Mouse (Mus musculus) midbrain, postnatal 0 days (tissue): ENCODE results near the gene Gm340. TPM values are rescaled to one million over a fixed set of nuclear protein-coding genes. Genes with fewer than 3 reads are reported as not detected.

Experiments used
- ATAC-seq: fragments of 200-750 bp; cut with Nextera tagmentation; 2 replicates; pipeline ENCODE4 v1.8.0; 2017; ENCODE audit warnings: moderate number of reproducible peaks, mild to moderate bottlenecking, moderate TSS enrichment, moderate library complexity; ENCODE audit not compliant: low FRiP score
- DNase-seq: peaks from one replicate; pipeline ENCODE4 v3.0.0-alpha.2; 2015; ENCODE audit warnings: low spot score
- H3K27ac ChIP-seq: fragments of 300-500 bp; sonication (generic); 2 replicates; pipeline ENCODE4 v1.5.1; 2014; ENCODE audit warnings: low read depth, mild to moderate bottlenecking, low read length, mixed read lengths
- H3K27me3 ChIP-seq: fragments of 300-500 bp; sonication (generic); 2 replicates; pipeline ENCODE4 v1.6.1; 2014; ENCODE audit warnings: low read length, control low read depth, mixed read lengths; ENCODE audit not compliant: insufficient read depth
- H3K36me3 ChIP-seq: fragments of 300-500 bp; sonication (generic); 2 replicates; pipeline ENCODE4 v1.6.1; 2014; ENCODE audit warnings: low read length, control low read depth, mixed read lengths; ENCODE audit not compliant: insufficient read depth
- H3K4me1 ChIP-seq: fragments of 300-500 bp; sonication (generic); 2 replicates; pipeline ENCODE4 v1.6.1; 2014; ENCODE audit warnings: mild to moderate bottlenecking, control low read depth, antibody characterized with exemption, low read length, mixed read lengths; ENCODE audit not compliant: insufficient read depth
- H3K4me2 ChIP-seq: fragments of 300-500 bp; sonication (generic); 2 replicates; pipeline ENCODE4 v1.6.1; 2014; ENCODE audit warnings: low read depth, mild to moderate bottlenecking, low read length, mixed read lengths; ENCODE audit not compliant: poor library complexity, severe bottlenecking
- H3K4me3 ChIP-seq: fragments of 300-500 bp; sonication (generic); 2 replicates; pipeline ENCODE4 v1.5.1; 2014; ENCODE audit warnings: low read depth, mild to moderate bottlenecking, low read length, moderate library complexity
- H3K9ac ChIP-seq: fragments of 300-500 bp; sonication (generic); replicated peaks from 2 replicates; pipeline ENCODE4 v1.6.1; 2014; ENCODE audit warnings: mild to moderate bottlenecking, low read length, moderate library complexity, mixed read lengths; ENCODE audit not compliant: poor library complexity, severe bottlenecking
- H3K9me3 ChIP-seq: fragments of 300-500 bp; sonication (generic); 2 replicates; pipeline ENCODE4 v1.6.1; 2016; ENCODE audit warnings: low read length, control low read depth
- CTCF ChIP-seq: IDR thresholded peaks from 2 replicates; pipeline ENCODE4 v1.5.1; 2016; ENCODE audit warnings: antibody characterized with exemption, mild to moderate bottlenecking
- WGBS: fragments of 180-500 bp; shearing (Covaris S2); extraction: QIAGEN DNeasy Blood & Tissue Kit; methylation state at CpG from one replicate; pipeline ENCODE4 v1.1.7; 2014; 5-methylcytosine and 5-hydroxymethylcytosine counted together
- polyA plus RNA-seq: library from polyadenylated mRNA; unstranded; fragments of >200 nt; fragmentation: Nextera tagmentation; extraction: Ambion mirVana; gene quantifications from 2 replicates; pipeline ENCODE4 v1.2.1, GENCODE M21; 2015
- total RNA-seq: library from RNA; depleted of rRNA; stranded (reverse); fragments of >200 nt; gene quantifications from 2 replicates; pipeline ENCODE4 v1.2.3, GENCODE M21; 2014; rRNA removed

Gm340 gene
- 6.4 and 6.8 TPM in 2 replicates for total RNA-seq
- 1.1 TPM in 2 replicates for polyA plus RNA-seq

- no peaks in the 10 kb centered on the region for H3K9me3 ChIP-seq
- no peak within 1 kb of the TSS for H3K4me3 ChIP-seq
- TF ChIP-seq CTCF, result no peak
- H3K9ac ChIP-seq, result no peak within 1 kb of the TSS
- no peak within 1 kb of the TSS for H3K4me2 ChIP-seq
- H3K4me1 ChIP-seq, result no peaks in the 10 kb centered on the region
- no peaks in the 10 kb centered on the region for H3K27me3 ChIP-seq
- no peak for ATAC-seq
- WGBS, result 96% methylated on average over 23 of the region's 23 CpGs
- no peak within 1 kb of the TSS for H3K27ac ChIP-seq
- H3K36me3 ChIP-seq, result peaks cover 42% of the 10 kb centered on the region
- DNase-seq, result no peak
Observed at GRCm38 (mm10) chr19:41581706-41582420, at the start of gene Gm340. TSS of gene Gm340 (plus strand) at chr19:41582370.

DNA sequence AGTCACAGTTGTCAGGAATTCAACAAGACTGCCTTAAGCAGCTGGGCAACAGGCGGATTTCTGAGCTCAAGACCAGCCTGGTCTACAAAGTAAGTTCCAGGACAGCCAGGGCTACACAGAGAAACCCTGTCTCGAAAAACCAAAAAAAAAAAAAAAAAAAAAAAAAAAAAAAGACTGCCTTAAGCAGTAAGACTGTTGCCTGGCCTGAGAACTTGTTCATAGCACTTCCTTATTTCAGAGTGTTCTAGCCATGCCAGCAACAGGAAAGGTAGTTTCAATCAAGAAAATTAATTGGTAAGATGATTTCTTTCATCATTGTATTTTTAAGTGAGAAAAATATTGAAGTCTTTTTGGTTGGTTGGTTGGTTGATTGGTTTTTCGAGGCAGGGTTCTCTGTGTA, 48.1 kb upstream of the Gm340 start:
- no peak overlapping the region for H3K27ac ChIP-seq
- H3K4me1 ChIP-seq, result no peaks in the 10 kb centered on the region
- no peaks in the 10 kb centered on the region for H3K9me3 ChIP-seq
- H3K4me2 ChIP-seq, result no peak overlapping the region
- H3K36me3 ChIP-seq, result no peaks in the 10 kb centered on the region
- ATAC-seq (no peak), DNase-seq (no peak)
- no peak for TF ChIP-seq CTCF
- 92% methylated on average over 3 of the region's 3 CpGs for WGBS
- no peaks in the 10 kb centered on the region for H3K27me3 ChIP-seq
- no peak overlapping the region for H3K9ac ChIP-seq
- H3K4me3 ChIP-seq, result no peak overlapping the region

GRCm38 (mm10) chr19:41556981-41557380, 25.2 kb upstream of the Gm340 start:
- ATAC-seq (no peak), DNase-seq (no peak)
- Histone ChIP-seq H3K36me3 (peaks cover 10% of the 10 kb centered on the region; the same call in 1 of the 2 replicates), H3K9ac (no peak overlapping the region), H3K4me2 (no peak overlapping the region), H3K4me3 (no peak overlapping the region), H3K4me1 (0 out of 2 replicates have a peak, but pooled peaks cover 3% of the 10 kb centered on the region), H3K9me3 (no peaks in the 10 kb centered on the region), H3K27ac (no peak overlapping the region), H3K27me3 (no peaks in the 10 kb centered on the region)
- 82% methylated on average over 4 of the region's 4 CpGs for WGBS
- no peak for TF ChIP-seq CTCF

- TF ChIP-seq CTCF, result no peak
- ATAC-seq, result no peak
- no peak overlapping the region for H3K27ac ChIP-seq
- WGBS, result 91% methylated on average over 4 of the region's 4 CpGs
- H3K27me3 ChIP-seq, result no peaks in the 10 kb centered on the region
- no peak overlapping the region for H3K9ac ChIP-seq
- H3K9me3 ChIP-seq, result no peaks in the 10 kb centered on the region
- H3K4me1 ChIP-seq, result 0 out of 2 replicates have a peak, but pooled peaks cover 3% of the 10 kb centered on the region
- H3K4me2 ChIP-seq, result no peak overlapping the region
- H3K36me3 ChIP-seq, result peaks cover 10% of the 10 kb centered on the region; the same call in 1 of the 2 replicates
- DNase-seq, result no peak
- no peak overlapping the region for H3K4me3 ChIP-seq
Observed at GRCm38 (mm10) chr19:41557491-41557890, 24.7 kb upstream of the Gm340 start.

GRCm38 (mm10) chr19:41558891-41559486, 23.2 kb upstream of the Gm340 start:
- 0 out of 2 replicates have a peak, but pooled peaks have one; percentile 44 for ATAC-seq
- WGBS, result 71% methylated on average over 9 of the region's 9 CpGs
- Histone ChIP-seq H3K36me3 (peaks cover 10% of the 10 kb centered on the region; the same call in 1 of the 2 replicates), H3K27ac (no peak overlapping the region), H3K9me3 (no peaks in the 10 kb centered on the region), H3K4me2 (no peak overlapping the region), H3K4me3 (no peak overlapping the region), H3K27me3 (no peaks in the 10 kb centered on the region), H3K4me1 (0 out of 2 replicates have a peak, but pooled peaks cover 3% of the 10 kb centered on the region), H3K9ac (no peak overlapping the region)
- DNase-seq, result peak; percentile 31
- no peak for TF ChIP-seq CTCF

GRCm38 (mm10) chr19:41560856-41561255, 21.3 kb upstream of the Gm340 start:
- Histone ChIP-seq H3K4me3 (no peak overlapping the region), H3K4me2 (no peak overlapping the region), H3K9ac (no peak overlapping the region), H3K27me3 (no peaks in the 10 kb centered on the region), H3K9me3 (no peaks in the 10 kb centered on the region), H3K27ac (no peak overlapping the region), H3K36me3 (peaks cover 10% of the 10 kb centered on the region; the same call in 1 of the 2 replicates), H3K4me1 (0 out of 2 replicates have a peak, but pooled peaks cover 3% of the 10 kb centered on the region)
- 86% methylated on average over 3 of the region's 3 CpGs for WGBS
- no peak for ATAC-seq
- DNase-seq, result no peak
- TF ChIP-seq CTCF, result no peak
